Mouse (Mus musculus): ENCODE data around the gene Rfc5.
A peak's percentile ranks its signal among the peaks of the same experiment; 100 is the strongest.

Gene Rfc5

GRCm38 (mm10) chr5:117374372-117375049 is 14.3 kb downstream of the Rfc5 start:
- DNase-seq (ENCODE audit: low spot score): no peak

- no peak for DNase-seq (ENCODE audit: low spot score)
These were observed 15.4 kb downstream of the Rfc5 start for GRCm38 (mm10) chr5:117373418-117373817.

GRCm38 (mm10) chr5:117370592-117370991 is 18.3 kb downstream of the Rfc5 start:
- no peak for DNase-seq (ENCODE audit: low spot score)

- peak; percentile 56 for DNase-seq (ENCODE audit: low spot score)
These were observed 21.6 kb downstream of the Rfc5 start for GRCm38 (mm10) chr5:117367206-117367605.

GRCm38 (mm10) chr5:117365904-117366561 is 22.8 kb downstream of the Rfc5 start:
- DNase-seq (ENCODE audit: low spot score): no peak

GRCm38 (mm10) chr5:117364821-117365220 is 24.0 kb downstream of the Rfc5 start:
- no peak for DNase-seq (ENCODE audit: low spot score)

GRCm38 (mm10) chr5:117363066-117363782 is 25.6 kb downstream of the Rfc5 start:
- no peak for DNase-seq (ENCODE audit: low spot score)

GRCm38 (mm10) chr5:117361590-117361989 is 27.3 kb downstream of the Rfc5 start:
- DNase-seq (ENCODE audit: low spot score): no peak

- no peak for DNase-seq (ENCODE audit: low spot score)
These were observed 28.0 kb downstream of the Rfc5 start for GRCm38 (mm10) chr5:117360631-117361541.

GRCm38 (mm10) chr5:117360228-117360515 is 28.7 kb downstream of the Rfc5 start:
- DNase-seq (ENCODE audit: low spot score): no peak

- DNase-seq (ENCODE audit: low spot score): no peak
These were observed 29.2 kb downstream of the Rfc5 start for GRCm38 (mm10) chr5:117359497-117360227.

- peak; percentile 68 for DNase-seq (ENCODE audit: low spot score)
These were observed 30.1 kb downstream of the Rfc5 start for GRCm38 (mm10) chr5:117358725-117359124.

GRCm38 (mm10) chr5:117358248-117358630 is 30.6 kb downstream of the Rfc5 start:
- no peak for DNase-seq (ENCODE audit: low spot score)

- DNase-seq (ENCODE audit: low spot score): peak; percentile 36
These were observed 31.2 kb downstream of the Rfc5 start for GRCm38 (mm10) chr5:117357478-117358247.

GRCm38 (mm10) chr5:117357129-117357477 is 31.7 kb downstream of the Rfc5 start, which contains the start of gene Wsb2:
Gene Wsb2, plus strand, starts transcription at chr5:117357304.
- peak; percentile 76 for DNase-seq (ENCODE audit: low spot score)

- peak; percentile 63 for DNase-seq (ENCODE audit: low spot score)
These were observed 32.3 kb downstream of the Rfc5 start for GRCm38 (mm10) chr5:117356365-117357128.

GRCm38 (mm10) chr5:117355648-117356303 is 33.1 kb downstream of the Rfc5 start:
- no peak for DNase-seq (ENCODE audit: low spot score)

- DNase-seq (ENCODE audit: low spot score): no peak
These were observed 34.7 kb downstream of the Rfc5 start for GRCm38 (mm10) chr5:117354121-117354520.

GRCm38 (mm10) chr5:117348279-117348678 is 40.6 kb downstream of the Rfc5 start:
- peak; percentile 87 for DNase-seq (ENCODE audit: low spot score)

Data from embryo, embryonic 10.5 days (tissue).